Mouse (Mus musculus): ENCODE results near the gene Lrrfip1. TPM values are rescaled to one million over a fixed set of nuclear protein-coding genes. Genes with fewer than 3 reads are reported as not detected.

Lrrfip1 gene
- polyA plus RNA-seq, 1 experiment = 97.2 TPM

GRCm38 (mm10) chr1:90962526-90962925 lies 36.0 kb upstream of the Lrrfip1 start:
- H3K9me3 ChIP-seq (replicated peaks; ENCODE audit: control insufficient read depth, insufficient read depth, low read length, poor library complexity, severe bottlenecking) = no peaks in the 10 kb centered on the region
- H3K4me3 ChIP-seq (ENCODE audit: low read depth, low read length) = no peak overlapping the region
- H3K36me3 ChIP-seq (ENCODE audit: control insufficient read depth, insufficient read depth, low read length, poor library complexity, severe bottlenecking) = no peaks in the 10 kb centered on the region
- H3K27me3 ChIP-seq (ENCODE audit: control insufficient read depth, insufficient read depth, low read length, poor library complexity, severe bottlenecking) = no peaks in the 10 kb centered on the region
- H3K4me1 ChIP-seq (ENCODE audit: control insufficient read depth, insufficient read depth, low read length) = no peaks in the 10 kb centered on the region
- H3K27ac ChIP-seq (ENCODE audit: insufficient read depth, low read length) = no peak overlapping the region
- TF ChIP-seq CTCF (IDR thresholded peaks at IDR 0.05; ENCODE audit: low read depth, low read length) = no peak
- no peak for TF ChIP-seq EP300 (IDR thresholded peaks at IDR 0.05; ENCODE audit: insufficient read depth, low read depth, low read length)
- no peak for TF ChIP-seq POLR2A (IDR thresholded peaks at IDR 0.05; ENCODE audit: insufficient read depth, low read length)
- H3K9ac ChIP-seq (ENCODE audit: low read depth, poor library complexity, severe bottlenecking) = no peak overlapping the region

- no peaks in the 10 kb centered on the region for H3K27me3 ChIP-seq (ENCODE audit: control insufficient read depth, insufficient read depth, low read length, poor library complexity, severe bottlenecking)
- no peaks in the 10 kb centered on the region for H3K4me1 ChIP-seq (ENCODE audit: control insufficient read depth, insufficient read depth, low read length)
- H3K36me3 ChIP-seq (ENCODE audit: control insufficient read depth, insufficient read depth, low read length, poor library complexity, severe bottlenecking) = no peaks in the 10 kb centered on the region
- no peak overlapping the region for H3K27ac ChIP-seq (ENCODE audit: insufficient read depth, low read length)
- H3K9me3 ChIP-seq (replicated peaks; ENCODE audit: control insufficient read depth, insufficient read depth, low read length, poor library complexity, severe bottlenecking) = no peaks in the 10 kb centered on the region
- TF ChIP-seq POLR2A (IDR thresholded peaks at IDR 0.05; ENCODE audit: insufficient read depth, low read length) = no peak
- no peak for TF ChIP-seq CTCF (IDR thresholded peaks at IDR 0.05; ENCODE audit: low read depth, low read length)
- no peak for TF ChIP-seq EP300 (IDR thresholded peaks at IDR 0.05; ENCODE audit: insufficient read depth, low read depth, low read length)
- H3K4me3 ChIP-seq (ENCODE audit: low read depth, low read length) = no peak overlapping the region
- no peak overlapping the region for H3K9ac ChIP-seq (ENCODE audit: low read depth, poor library complexity, severe bottlenecking)
Measured at GRCm38 (mm10) chr1:90962994-90963393, 35.5 kb upstream of the Lrrfip1 start.

DNA sequence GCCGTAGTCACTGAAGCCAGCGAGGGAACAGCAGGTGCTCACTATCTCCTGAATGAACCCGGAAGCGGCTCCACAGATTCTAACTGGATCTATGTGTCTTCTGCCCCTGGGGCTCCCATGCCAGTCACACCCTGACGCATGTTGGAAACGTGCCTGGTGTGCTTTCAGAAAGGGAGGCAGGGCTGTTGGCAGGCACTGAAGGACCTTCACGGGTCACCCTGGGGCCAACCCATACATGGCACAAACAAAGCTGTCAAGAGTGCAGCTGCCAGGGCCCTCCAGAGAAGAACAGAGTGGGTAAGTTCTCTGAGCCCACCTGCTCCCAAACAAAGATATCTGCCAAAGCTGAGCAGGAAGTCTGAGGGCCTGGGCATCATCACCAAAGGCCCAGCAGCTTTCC lies 31.0 kb upstream of the Lrrfip1 start:
- Histone ChIP-seq H3K27me3 (ENCODE audit: control insufficient read depth, insufficient read depth, low read length, poor library complexity, severe bottlenecking) (no peaks in the 10 kb centered on the region), H3K36me3 (ENCODE audit: control insufficient read depth, insufficient read depth, low read length, poor library complexity, severe bottlenecking) (no peaks in the 10 kb centered on the region), H3K9me3 (replicated peaks; ENCODE audit: control insufficient read depth, insufficient read depth, low read length, poor library complexity, severe bottlenecking) (no peaks in the 10 kb centered on the region), H3K9ac (ENCODE audit: low read depth, poor library complexity, severe bottlenecking) (no peak overlapping the region), H3K27ac (ENCODE audit: insufficient read depth, low read length) (no peak overlapping the region), H3K4me3 (ENCODE audit: low read depth, low read length) (no peak overlapping the region), H3K4me1 (ENCODE audit: control insufficient read depth, insufficient read depth, low read length) (peaks cover 5% of the 10 kb centered on the region)
- no peak for TF ChIP-seq EP300 (IDR thresholded peaks at IDR 0.05; ENCODE audit: insufficient read depth, low read depth, low read length)

GRCm38 (mm10) chr1:90968649-90969048 lies 29.9 kb upstream of the Lrrfip1 start:
- no peak for TF ChIP-seq POLR2A (IDR thresholded peaks at IDR 0.05; ENCODE audit: insufficient read depth, low read length)
- TF ChIP-seq EP300 (IDR thresholded peaks at IDR 0.05; ENCODE audit: insufficient read depth, low read depth, low read length) = no peak
- no peak for TF ChIP-seq CTCF (IDR thresholded peaks at IDR 0.05; ENCODE audit: low read depth, low read length)
- H3K4me3 ChIP-seq (ENCODE audit: low read depth, low read length) = peak overlapping the region; percentile 43; the same call in 1 of the 2 replicates
- no peaks in the 10 kb centered on the region for H3K27me3 ChIP-seq (ENCODE audit: control insufficient read depth, insufficient read depth, low read length, poor library complexity, severe bottlenecking)
- no peak overlapping the region for H3K9ac ChIP-seq (ENCODE audit: low read depth, poor library complexity, severe bottlenecking)
- H3K27ac ChIP-seq (ENCODE audit: insufficient read depth, low read length) = no peak overlapping the region
- H3K9me3 ChIP-seq (replicated peaks; ENCODE audit: control insufficient read depth, insufficient read depth, low read length, poor library complexity, severe bottlenecking) = no peaks in the 10 kb centered on the region
- no peaks in the 10 kb centered on the region for H3K36me3 ChIP-seq (ENCODE audit: control insufficient read depth, insufficient read depth, low read length, poor library complexity, severe bottlenecking)
- peaks cover 5% of the 10 kb centered on the region for H3K4me1 ChIP-seq (ENCODE audit: control insufficient read depth, insufficient read depth, low read length)

DNA sequence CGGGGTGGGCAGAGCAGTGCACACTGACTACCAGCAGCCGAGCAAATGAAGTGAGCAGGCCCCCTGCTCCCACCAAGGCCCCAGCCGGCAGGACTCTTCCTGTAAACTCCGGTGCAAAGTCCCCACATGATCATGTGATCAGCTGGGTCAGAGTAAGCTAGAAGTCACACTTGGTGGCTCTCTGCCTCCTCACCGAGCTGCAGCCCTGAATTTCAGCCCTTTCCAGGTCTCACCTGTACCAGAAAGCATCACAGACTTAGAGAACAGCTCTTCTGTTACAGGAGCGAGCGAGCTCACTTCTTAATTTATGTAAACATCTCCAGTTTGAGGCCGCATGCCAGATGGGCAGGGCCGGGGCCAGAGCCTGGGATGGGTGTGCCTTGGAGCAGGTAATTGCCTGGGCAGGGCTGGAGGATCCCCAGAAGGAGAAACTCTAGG lies 29.2 kb upstream of the Lrrfip1 start, which contains the start of gene Rab17:
TSS of gene Rab17 (minus strand) at position 315 of the 438 bp plus-strand sequence.
- Histone ChIP-seq H3K27ac (ENCODE audit: insufficient read depth, low read length) (no peak within 1 kb of the TSS), H3K4me3 (ENCODE audit: low read depth, low read length) (peak within 1 kb of the TSS; percentile 43), H3K4me1 (ENCODE audit: control insufficient read depth, insufficient read depth, low read length) (peaks cover 5% of the 10 kb centered on the region), H3K9me3 (replicated peaks; ENCODE audit: control insufficient read depth, insufficient read depth, low read length, poor library complexity, severe bottlenecking) (no peaks in the 10 kb centered on the region), H3K9ac (ENCODE audit: low read depth, poor library complexity, severe bottlenecking) (0 out of 2 replicates have a peak within 1 kb of the TSS, but pooled peaks have one; percentile 11), H3K36me3 (ENCODE audit: control insufficient read depth, insufficient read depth, low read length, poor library complexity, severe bottlenecking) (no peaks in the 10 kb centered on the region), H3K27me3 (ENCODE audit: control insufficient read depth, insufficient read depth, low read length, poor library complexity, severe bottlenecking) (no peaks in the 10 kb centered on the region)
- TF ChIP-seq CTCF (IDR thresholded peaks at IDR 0.05; ENCODE audit: low read depth, low read length) (no peak), EP300 (IDR thresholded peaks at IDR 0.05; ENCODE audit: insufficient read depth, low read depth, low read length) (no peak), POLR2A (IDR thresholded peaks at IDR 0.05; ENCODE audit: insufficient read depth, low read length) (no peak)

- H3K27me3 ChIP-seq (ENCODE audit: control insufficient read depth, insufficient read depth, low read length, poor library complexity, severe bottlenecking) = no peaks in the 10 kb centered on the region
- H3K9me3 ChIP-seq (replicated peaks; ENCODE audit: control insufficient read depth, insufficient read depth, low read length, poor library complexity, severe bottlenecking) = no peaks in the 10 kb centered on the region
- H3K9ac ChIP-seq (ENCODE audit: low read depth, poor library complexity, severe bottlenecking) = no peak overlapping the region
- H3K36me3 ChIP-seq (ENCODE audit: control insufficient read depth, insufficient read depth, low read length, poor library complexity, severe bottlenecking) = no peaks in the 10 kb centered on the region
- no peak overlapping the region for H3K4me3 ChIP-seq (ENCODE audit: low read depth, low read length)
- H3K4me1 ChIP-seq (ENCODE audit: control insufficient read depth, insufficient read depth, low read length) = peaks cover 5% of the 10 kb centered on the region
- no peak for TF ChIP-seq POLR2A (IDR thresholded peaks at IDR 0.05; ENCODE audit: insufficient read depth, low read length)
- no peak for TF ChIP-seq CTCF (IDR thresholded peaks at IDR 0.05; ENCODE audit: low read depth, low read length)
- no peak for TF ChIP-seq EP300 (IDR thresholded peaks at IDR 0.05; ENCODE audit: insufficient read depth, low read depth, low read length)
- no peak overlapping the region for H3K27ac ChIP-seq (ENCODE audit: insufficient read depth, low read length)
Measured at GRCm38 (mm10) chr1:90969881-90970390, 28.6 kb upstream of the Lrrfip1 start.

Data from ES-Bruce4 (cell line).